Mouse (Mus musculus): ENCODE results near the gene Enpp3.

The Enpp3 gene

GRCm38 (mm10) chr10:24842676-24843075 is at the start of gene Enpp3:
Gene Enpp3 (minus strand): TSS chr10:24842823.
- no peak for DNase-seq (ENCODE audit: low read depth)

- DNase-seq (ENCODE audit: low read depth), result no peak
Measured at GRCm38 (mm10) chr10:24888343-24888742, 45.7 kb upstream of the Enpp3 start.

GRCm38 (mm10) chr10:24886008-24886407 is 43.4 kb upstream of the Enpp3 start:
- DNase-seq (ENCODE audit: low read depth), result peak; percentile 31

GRCm38 (mm10) chr10:24873624-24874023 is 31.0 kb upstream of the Enpp3 start:
- peak; percentile 28 for DNase-seq (ENCODE audit: low read depth)

- DNase-seq (ENCODE audit: low read depth), result peak; percentile 98
Measured at GRCm38 (mm10) chr10:24869760-24870290, 27.2 kb upstream of the Enpp3 start, which contains the start of gene Med23. Gene Med23 (plus strand): TSS chr10:24869986.

GRCm38 (mm10) chr10:24864434-24864833 is 21.8 kb upstream of the Enpp3 start:
- peak; percentile 32 for DNase-seq (ENCODE audit: low read depth)

- no peak for DNase-seq (ENCODE audit: low read depth)
Measured at GRCm38 (mm10) chr10:24863146-24863545, 20.5 kb upstream of the Enpp3 start.

GRCm38 (mm10) chr10:24841998-24842397 is 625 bp downstream of the Enpp3 start:
- DNase-seq (ENCODE audit: low read depth), result no peak

- DNase-seq (ENCODE audit: low read depth), result no peak
Measured at GRCm38 (mm10) chr10:24840795-24841194, 1.8 kb downstream of the Enpp3 start.

- DNase-seq (ENCODE audit: low read depth), result no peak
Measured at GRCm38 (mm10) chr10:24836366-24837038, 6.1 kb downstream of the Enpp3 start.

- no peak for DNase-seq (ENCODE audit: low read depth)
Measured at GRCm38 (mm10) chr10:24835702-24836342, 6.8 kb downstream of the Enpp3 start.

- no peak for DNase-seq (ENCODE audit: low read depth)
Measured at GRCm38 (mm10) chr10:24834634-24835371, 7.8 kb downstream of the Enpp3 start.

GRCm38 (mm10) chr10:24832306-24832705 is 10.3 kb downstream of the Enpp3 start:
- no peak for DNase-seq (ENCODE audit: low read depth)

GRCm38 (mm10) chr10:24831377-24832095 is 11.1 kb downstream of the Enpp3 start:
- DNase-seq (ENCODE audit: low read depth), result peak; percentile 21

- peak; percentile 53 for DNase-seq (ENCODE audit: low read depth)
Measured at GRCm38 (mm10) chr10:24830448-24830847, 12.2 kb downstream of the Enpp3 start.

GRCm38 (mm10) chr10:24828136-24828535 is 14.5 kb downstream of the Enpp3 start:
- DNase-seq (ENCODE audit: low read depth), result no peak

- DNase-seq (ENCODE audit: low read depth), result no peak
Measured at GRCm38 (mm10) chr10:24826130-24826529, 16.5 kb downstream of the Enpp3 start.

- DNase-seq (ENCODE audit: low read depth), result no peak
Measured at GRCm38 (mm10) chr10:24825456-24826081, 17.1 kb downstream of the Enpp3 start.

GRCm38 (mm10) chr10:24824621-24825020 is 18.0 kb downstream of the Enpp3 start:
- DNase-seq (ENCODE audit: low read depth), result no peak

- DNase-seq (ENCODE audit: low read depth), result peak; percentile 68
Measured at GRCm38 (mm10) chr10:24823697-24824535, 18.7 kb downstream of the Enpp3 start.

GRCm38 (mm10) chr10:24823265-24823664 is 19.4 kb downstream of the Enpp3 start:
- DNase-seq (ENCODE audit: low read depth), result peak; percentile 36

Data from 416B (cell line).